Mouse (Mus musculus) kidney, adult 2 months (tissue): ENCODE results near the gene Bach2.

Experiments used
- CTCF ChIP-seq: fragments of 200-500 bp; conservative IDR thresholded peaks from 2 replicates; pipeline ENCODE4 v1.5.1; 2011; ENCODE audit warnings: low read depth, mild to moderate bottlenecking, control low read depth, low read length, moderate library complexity, mixed read lengths; ENCODE audit not compliant: insufficient read depth, insufficient read length
- POLR2A ChIP-seq: fragments of 200-500 bp; IDR thresholded peaks from one replicate; pipeline ENCODE4 v1.6.1; 2011; ENCODE audit warnings: low read depth, low read length, control low read depth

DNA sequence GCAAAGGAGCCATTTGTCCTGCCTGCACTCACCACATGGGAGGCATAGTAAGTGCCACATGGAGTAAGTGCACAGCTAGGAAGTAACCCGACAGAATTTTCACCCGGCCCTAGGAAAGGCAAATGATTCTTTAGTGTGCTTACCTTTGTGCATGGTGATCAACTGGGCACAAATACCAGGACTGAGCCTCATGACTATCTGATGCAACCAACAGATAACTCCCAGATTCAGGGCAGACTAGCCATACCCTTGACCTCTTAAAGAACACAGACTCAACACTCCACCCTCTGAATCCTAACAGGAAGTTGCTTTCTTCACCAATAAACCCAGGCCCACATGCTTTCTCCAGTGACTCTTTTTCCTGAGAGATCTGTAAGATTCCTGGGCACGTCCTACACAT is 332.8 kb downstream of the Bach2 start:
- no peak for TF ChIP-seq POLR2A
- TF ChIP-seq CTCF: no peak
